Mouse (Mus musculus) gastrocnemius, postnatal 10 days (tissue): ENCODE data around the gene Isl1. TPM values are rescaled to one million over a fixed set of nuclear protein-coding genes. Genes with fewer than 3 reads are reported as not detected.

Source experiments
- DNase-seq: peaks from one replicate; pipeline ENCODE4 v3.0.0; 2021; ENCODE audit warnings: mixed read lengths
- long read RNA-seq, 2 experiments: library from polyadenylated mRNA; stranded (forward); transcript quantifications; one replicate each; pipeline ENCODE4 v2.0.0; 2021
- total RNA-seq, 2 experiments: library from RNA; stranded (reverse); gene quantifications; 2 replicates each; pipeline ENCODE4 v1.2.3; 2021

Isl1 gene
- 1 to 10 TPM in 1 of 2 experiments, under 1 TPM in 1; 0.45 to 1.1 TPM for total RNA-seq
- long read RNA-seq, experiment 1: 0 reads
- long read RNA-seq, experiment 2, partial matches to known transcripts: 0 of 3 reads
- long read RNA-seq, experiment 2, other reads (novel, unspliced or antisense): 0 of 3 reads

DNA sequence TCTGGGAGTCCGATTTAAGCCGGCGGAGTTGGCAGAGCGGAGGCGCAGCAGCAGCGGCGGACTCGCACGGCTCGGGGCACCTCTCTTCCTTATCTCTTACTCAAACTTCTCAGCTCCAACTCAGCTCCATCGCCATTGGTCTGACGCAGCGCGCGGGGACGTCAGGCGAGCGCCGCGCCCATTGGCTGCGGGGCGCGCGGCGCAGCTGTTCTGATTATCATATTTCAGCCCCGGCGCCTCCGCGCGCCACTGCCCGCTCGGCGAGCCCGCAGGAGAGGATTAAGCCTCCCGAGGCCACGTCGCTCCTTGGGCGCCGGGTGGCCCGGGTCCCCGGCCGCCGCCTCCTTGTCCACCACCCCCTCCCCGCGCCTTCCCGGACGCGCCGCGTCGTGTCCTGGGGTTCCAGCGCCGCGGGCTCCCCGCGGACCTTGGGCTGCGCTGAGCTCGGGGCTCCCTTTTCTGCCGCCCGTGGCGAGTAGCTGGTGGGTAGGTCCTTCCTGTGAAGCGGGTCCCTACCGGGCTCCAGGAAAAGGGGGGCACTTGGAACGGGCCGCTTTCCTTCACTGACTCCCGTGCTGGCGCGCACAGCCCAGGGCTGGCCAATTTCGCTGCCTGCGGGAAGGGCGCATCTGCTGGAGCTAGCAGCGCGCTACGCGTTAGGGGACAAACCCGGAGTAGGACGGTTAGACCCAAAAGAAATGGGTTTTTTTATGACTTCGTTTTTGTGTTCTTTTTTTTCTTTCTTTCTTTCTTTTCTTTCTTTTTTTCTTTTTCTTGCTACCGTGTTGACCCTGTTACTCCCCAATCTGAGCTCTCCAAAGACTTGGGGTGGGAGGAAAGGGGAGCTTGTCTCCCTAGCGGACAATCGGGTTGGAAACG is at the start of gene Isl1:
Isl1 (minus strand) TSS at position 106 of the 879 bp plus-strand sequence.
- peak; percentile 74 for DNase-seq

DNA sequence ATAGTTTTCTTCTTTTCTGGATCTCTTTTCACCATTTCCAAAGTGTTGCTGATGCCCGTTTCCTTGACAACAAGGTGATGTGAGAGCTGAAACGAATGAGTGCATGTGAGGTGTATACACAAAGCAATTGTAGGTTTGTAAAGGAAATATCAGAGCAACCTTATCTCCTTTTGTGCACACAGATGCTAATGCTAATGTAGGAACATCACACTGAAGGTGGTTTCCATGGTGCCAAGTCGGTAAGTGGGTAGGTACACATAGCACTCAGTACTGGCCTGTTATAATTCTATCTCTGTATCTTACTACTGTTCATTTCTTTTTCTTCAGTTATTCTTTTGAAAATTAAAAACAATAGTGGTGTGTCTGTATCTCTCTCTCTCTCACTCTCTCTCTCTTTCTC is 26.3 kb upstream of the Isl1 start:
- no peak for DNase-seq

DNA sequence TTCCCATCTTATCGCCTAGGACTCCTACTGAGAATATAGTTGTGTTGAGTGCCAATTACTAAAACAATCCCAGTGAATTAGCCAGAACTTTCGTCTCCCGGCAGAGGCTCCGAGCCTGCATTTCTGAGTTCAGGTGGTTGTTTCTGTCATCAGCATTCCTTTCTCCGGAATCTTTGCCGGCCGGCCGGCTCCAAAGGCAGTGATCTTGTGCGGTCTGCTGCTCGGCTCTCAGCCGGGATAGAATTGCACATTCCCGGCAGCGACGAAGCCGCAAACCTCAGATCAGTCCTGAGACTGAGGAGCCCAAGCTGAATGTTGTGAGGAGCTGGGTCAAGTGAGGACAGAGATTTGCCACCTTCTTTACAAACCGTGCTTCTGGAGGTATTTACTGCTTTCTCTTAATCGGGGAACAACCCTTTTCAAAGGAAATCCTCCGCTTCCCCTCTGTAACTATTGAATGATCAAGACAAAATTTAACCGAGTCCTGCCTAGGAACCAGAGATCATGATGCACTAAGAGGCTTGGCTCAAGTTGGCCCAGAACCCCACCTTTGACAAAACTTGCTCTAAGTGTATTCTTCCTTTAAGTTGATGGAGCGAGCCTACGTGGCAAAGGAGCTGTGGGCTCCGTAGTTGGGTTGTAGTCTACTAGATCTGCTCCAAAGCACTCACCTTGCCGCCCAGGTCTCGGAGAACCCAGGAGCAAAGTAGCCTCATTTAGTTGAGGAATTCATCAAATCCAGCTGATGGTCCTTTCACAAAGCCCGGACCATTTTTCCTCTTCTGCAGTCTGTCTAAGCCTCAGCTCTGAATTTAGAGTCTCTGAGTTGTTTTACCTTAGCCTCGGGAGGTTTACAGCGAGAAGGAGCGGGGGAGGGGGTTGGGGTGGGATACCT is 4.4 kb upstream of the Isl1 start:
- DNase-seq: no peak

- no peak for DNase-seq
These were observed 2.6 kb upstream of the Isl1 start for GRCm38 (mm10) chr13:116311871-116312720.

DNA sequence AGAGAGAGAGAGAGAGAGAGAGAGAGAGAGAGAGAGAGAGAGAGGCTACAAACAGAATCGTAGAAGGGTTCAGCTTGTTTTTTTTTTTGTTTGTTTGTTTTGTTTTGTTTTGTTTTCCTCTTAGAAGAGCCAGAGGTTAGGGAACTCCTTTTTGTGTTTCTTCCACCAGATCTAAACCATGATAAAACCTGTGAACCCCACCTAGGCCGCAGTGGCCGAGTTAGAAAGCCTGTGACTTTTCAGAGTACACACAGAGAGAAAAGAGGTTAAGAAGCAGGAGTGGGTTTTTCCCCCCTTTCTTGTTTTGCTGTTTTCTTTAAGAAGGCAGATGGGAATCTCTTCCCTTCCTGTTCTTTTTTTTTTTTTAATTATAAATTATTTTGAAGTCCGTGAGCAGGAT is 1.5 kb upstream of the Isl1 start:
- DNase-seq: no peak

DNA sequence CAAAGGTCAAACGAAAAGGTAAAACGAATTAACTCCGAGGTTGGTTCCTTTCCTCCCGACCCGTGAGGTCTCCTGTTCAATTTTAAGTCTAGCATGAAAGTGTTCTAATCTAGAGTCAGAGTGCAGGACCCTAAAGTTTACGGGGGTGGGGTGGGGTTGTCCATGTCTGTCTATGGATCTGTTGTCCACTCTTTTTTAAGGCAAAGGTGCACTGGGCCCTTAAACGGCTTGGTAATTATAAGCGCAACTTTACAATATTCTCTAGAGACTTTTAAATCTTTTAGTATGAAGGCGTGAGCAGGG is 925 bp upstream of the Isl1 start:
- DNase-seq: no peak

GRCm38 (mm10) chr13:116308933-116309583 is 431 bp downstream of the Isl1 start:
- no peak for DNase-seq

DNA sequence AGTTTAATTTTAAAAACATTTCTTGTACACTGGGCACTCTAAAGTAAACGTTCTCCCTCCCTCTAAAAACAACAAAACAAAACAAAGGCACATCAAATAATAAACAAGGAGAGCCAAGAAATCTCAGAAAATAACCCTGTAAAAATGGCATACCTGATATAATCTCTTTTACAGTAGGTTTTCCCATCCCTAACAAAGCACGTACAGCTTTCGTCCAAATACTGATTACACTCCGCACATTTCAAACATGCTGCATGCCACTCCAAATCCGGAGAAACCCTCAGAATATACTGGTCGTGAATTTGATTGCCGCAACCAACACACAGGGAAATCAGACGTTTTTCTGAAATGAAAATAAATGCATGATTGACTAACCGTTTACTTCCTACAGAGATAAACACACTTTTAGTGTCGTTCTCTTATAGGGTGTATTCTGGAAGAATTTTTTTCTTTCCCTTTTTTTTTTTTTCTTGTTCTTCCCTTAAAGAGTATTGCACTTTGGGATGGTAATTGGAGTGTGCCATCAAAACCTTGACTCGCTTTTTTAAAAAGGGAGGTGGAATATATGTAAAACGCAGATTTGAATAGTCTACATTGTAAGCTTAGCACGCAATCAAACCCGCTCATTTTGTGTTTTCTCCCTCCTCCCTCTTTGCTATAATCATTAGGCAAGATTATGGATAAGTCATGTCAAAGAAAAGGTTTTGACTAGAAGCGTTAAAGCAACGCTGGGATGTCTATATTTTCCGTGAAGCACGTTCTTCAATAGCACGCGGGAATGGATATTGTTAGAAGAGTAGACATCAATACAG is 1.2 kb downstream of the Isl1 start:
- DNase-seq: no peak

GRCm38 (mm10) chr13:116306591-116306990 is 2.9 kb downstream of the Isl1 start:
- no peak for DNase-seq

GRCm38 (mm10) chr13:116305721-116306120 is 3.8 kb downstream of the Isl1 start:
- no peak for DNase-seq

- no peak for DNase-seq
These were observed 4.6 kb downstream of the Isl1 start for GRCm38 (mm10) chr13:116304713-116305470.

GRCm38 (mm10) chr13:116303766-116304165 is 5.7 kb downstream of the Isl1 start:
- DNase-seq: no peak

DNA sequence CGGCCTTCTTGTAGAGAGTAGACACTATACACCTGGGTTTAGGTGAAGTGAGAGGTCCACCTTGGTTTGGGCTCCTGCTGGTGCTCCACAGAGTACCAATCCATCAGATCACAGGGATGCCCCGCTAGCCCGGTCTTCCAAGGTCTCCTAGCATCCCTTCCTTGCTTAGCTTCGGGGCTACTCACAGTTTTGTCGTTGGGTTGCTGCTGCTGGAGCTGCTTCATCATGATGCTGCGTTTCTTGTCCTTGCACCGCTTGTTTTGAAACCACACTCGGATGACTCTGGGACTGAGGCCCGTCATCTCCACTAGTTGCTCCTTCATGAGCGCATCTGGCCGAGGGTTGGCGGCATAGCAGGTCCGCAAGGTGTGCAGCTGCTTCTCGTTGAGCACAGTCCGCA is 6.6 kb downstream of the Isl1 start:
- DNase-seq: no peak

DNA sequence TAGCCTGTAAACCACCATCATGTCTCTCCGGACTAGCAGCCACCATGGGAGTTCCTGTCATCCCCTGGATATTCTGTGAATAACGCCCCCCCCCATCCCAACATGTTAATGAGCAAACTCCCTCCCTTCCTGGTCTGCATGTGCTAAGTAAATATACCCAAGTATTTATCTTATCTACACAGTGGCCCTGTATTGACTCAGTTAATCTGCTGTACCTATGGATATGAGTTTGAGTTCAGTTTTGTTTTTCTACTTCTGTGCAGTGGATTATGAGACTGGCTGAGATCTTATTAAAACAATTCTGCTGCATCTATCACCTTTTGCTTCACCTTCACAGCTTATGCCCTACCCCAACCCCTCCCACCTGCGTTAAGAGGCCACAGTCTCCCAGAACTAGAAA is 7.8 kb downstream of the Isl1 start:
- DNase-seq: no peak

- no peak for DNase-seq
These were observed 10.2 kb downstream of the Isl1 start for GRCm38 (mm10) chr13:116299241-116299640.

DNA sequence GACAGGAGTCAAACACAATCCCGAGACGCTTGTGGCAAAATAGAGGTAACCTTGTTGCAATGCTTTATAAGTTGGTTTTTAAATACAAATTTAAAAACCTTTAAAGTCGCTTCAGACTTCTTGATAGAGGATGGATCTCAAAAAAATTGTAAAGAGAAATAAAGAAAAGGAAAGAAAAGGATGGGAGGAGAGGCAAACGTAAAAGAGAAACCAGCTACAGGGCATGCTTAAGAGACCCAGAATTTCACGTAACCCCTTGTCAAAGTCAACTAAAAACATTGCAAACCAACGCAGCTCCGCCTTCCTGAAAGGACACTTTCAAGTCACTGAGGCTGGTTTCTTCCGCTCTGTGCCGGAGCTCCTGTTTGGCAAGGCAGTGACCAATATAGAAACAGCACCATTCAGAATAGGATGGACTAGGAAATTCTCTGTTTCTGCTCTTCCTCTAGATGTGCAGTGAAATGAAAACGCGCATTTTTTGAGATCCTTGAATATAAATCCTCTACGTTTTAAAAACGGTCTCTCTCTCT is 10.8 kb downstream of the Isl1 start:
- DNase-seq: no peak

DNA sequence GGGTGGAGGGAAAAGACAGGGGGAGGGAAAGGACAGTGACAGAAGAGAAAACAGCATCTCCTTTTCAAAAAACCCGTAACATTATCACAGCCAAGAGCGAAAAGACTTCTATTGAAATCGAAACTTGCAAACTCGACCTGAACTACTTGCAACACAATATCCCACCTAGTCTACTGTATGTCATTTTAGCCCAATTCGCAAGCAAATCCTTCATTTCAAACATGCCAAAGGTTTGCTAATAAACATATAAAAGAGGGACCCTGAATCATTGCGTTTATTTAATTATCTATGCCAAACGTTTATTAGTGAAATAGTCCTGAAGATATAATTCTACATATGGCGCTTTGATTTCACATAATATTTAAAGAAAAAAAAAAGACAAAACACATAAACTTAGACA is 11.5 kb downstream of the Isl1 start:
- DNase-seq: no peak

DNA sequence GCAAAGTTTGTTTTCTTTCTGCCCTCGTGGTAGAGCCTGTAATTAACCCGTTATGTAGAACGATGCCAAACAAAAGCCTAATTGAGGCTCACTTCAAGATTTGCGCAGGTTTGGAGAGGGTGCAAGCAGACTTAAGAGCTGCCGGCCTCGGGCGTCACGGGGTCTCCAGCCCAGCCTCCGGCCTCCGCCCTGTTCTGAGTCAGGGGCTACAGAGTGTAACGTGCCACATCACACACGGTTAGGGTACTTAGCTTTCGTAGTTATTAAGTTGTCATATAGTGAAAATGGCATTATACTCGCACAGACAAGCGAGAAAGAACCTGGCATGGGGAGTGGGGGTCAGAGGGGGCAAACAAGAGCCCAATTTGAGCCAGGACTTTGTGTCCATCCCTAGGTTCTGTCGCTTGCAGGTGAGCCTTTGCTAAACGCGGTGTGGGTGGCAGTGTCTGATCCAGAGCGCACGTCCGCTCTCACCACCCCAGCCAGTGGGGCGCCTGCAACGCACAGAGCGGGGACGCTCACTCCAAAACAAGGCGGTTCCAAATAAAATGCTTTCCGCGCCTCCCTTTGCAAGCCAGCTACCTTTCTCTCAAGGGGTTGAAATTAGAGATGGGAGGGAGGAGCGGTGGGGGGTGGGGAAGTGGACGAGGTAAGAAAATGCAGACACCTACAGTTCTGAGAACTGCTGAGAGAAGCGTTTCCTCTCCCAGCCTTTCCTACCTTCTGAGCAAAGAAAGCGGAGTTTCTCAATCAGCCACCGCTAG is 12.3 kb downstream of the Isl1 start:
- no peak for DNase-seq

DNA sequence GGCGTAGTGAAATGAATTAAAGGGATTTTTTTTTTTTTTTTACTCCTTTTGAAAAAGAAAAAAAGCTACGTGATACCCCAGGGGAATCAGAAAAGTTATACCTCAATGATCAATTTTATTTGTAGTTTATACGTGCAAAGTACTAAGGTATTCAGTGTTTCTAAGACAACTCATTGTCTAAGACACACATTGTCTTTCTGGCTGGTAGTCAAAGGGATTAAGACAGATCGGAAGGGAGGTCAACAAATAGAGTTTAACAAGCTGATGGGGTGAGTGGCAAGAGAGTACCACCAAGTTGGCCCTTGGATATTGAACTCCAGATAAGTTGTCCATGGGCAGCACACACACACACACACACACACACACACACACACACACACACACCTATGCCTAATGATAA is 14.1 kb downstream of the Isl1 start:
- no peak for DNase-seq
